11 mouse cellular contexts compared by ENCODE assay signal in the genomic region with DNA sequence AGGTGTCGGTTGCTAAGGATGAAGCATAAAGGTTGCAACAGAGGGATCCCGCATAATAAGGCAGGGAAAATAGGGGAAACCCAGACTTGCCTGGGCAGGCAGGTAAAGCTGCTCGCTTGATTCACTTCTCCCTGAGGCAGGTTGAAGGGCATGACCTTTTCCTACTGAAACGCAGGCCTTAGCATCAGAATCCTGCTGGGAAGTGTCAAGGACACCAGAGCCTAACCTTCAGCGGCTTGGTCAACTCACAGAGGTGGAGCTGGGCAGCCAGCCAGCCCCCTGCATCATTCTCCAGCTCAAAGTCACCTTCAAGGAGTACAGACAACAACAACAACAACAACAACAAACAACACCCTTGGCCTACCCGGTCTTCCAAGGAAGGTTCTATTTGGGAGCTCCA. TPM values are rescaled to one million over a fixed set of nuclear protein-coding genes. Genes with fewer than 3 reads are reported as not detected.
A peak's percentile ranks its signal among the peaks of the same experiment; 100 is the strongest.
DNase-seq lines count a peak whose midpoint lies in the region.
"Had no signal": no experiment of that assay in that cellular context is flagged by ENCODE, and none has a peak within 500 bp of the region (broad histone marks: within the 10 kb centered on the region; RNA-seq: fewer than 3 reads in every experiment).

No protein-coding gene starts in this region.

- peak; percentile 38 for DNase-seq in kidney, adult 11 months
- no peak for DNase-seq in kidney, postnatal 14 days
- peak; percentile 56 for DNase-seq in R1 (ENCODE audit: low read depth, low spot score)
- DNase-seq in adrenal gland, postnatal 10 days = peak; percentile 34
- DNase-seq in lung, postnatal 25 days (ENCODE audit: low spot score) = no peak
- DNase-seq in lung, postnatal 10 days = no peak
- DNase-seq in embryo, embryonic 11 days = no peak
- DNase-seq: cerebellum, adult 11-12 months; cerebellum, adult 9-10 months; cerebellum, postnatal 25 days; gastrocnemius, postnatal 14 days had no signal

RNA-seq across cellular contexts. Expression of gene Laptm4a, which starts 52.8 kb away (rescaled TPM):
- 100 to 1,000 TPM; 391 to 397 TPM for total RNA-seq in adrenal gland, postnatal 10 days (2021)

Comparison
In these comparisons a context has a peak if more than half of its experiments do, and no peak if none do; other contexts are left out.
1. DNase-seq: peak in kidney, adult 11 months (single experiment), R1 (single experiment) and adrenal gland, postnatal 10 days (single experiment); none in kidney, postnatal 14 days (single experiment), lung, postnatal 25 days (single experiment), lung, postnatal 10 days (single experiment) and embryo, embryonic 11 days (single experiment).